Mouse (Mus musculus): ENCODE measurements around the gene Zfp948. TPM values are rescaled to one million over a fixed set of nuclear protein-coding genes. Genes with fewer than 3 reads are reported as not detected.

Gene Zfp948
- total RNA-seq, 2 experiments from 2014 or later = 11.0 to 12.7 TPM

Other genes starting within 250 kb of the Zfp948 start
- gene Zfp677, start 183.3 kb upstream of the Zfp948 start, total RNA-seq (2021) = 1 to 10 TPM; 1.1 TPM
- 1 to 10 TPM; 1.3 to 2.1 TPM for gene Zfp54, start 143.8 kb upstream of the Zfp948 start, total RNA-seq (2021)
- 1 to 10 TPM; 5.1 to 5.3 TPM for gene Zfp51, start 116.6 kb upstream of the Zfp948 start, total RNA-seq (2021)
- gene Zfp53, start 78.0 kb upstream of the Zfp948 start, total RNA-seq (2021) = 1 to 10 TPM; 2.6 to 3.0 TPM
- gene Zfp52, start 31.5 kb upstream of the Zfp948 start, total RNA-seq (2021) = 1 to 10 TPM; 6.7 to 7.6 TPM
- gene Zfp983, start 83.6 kb downstream of the Zfp948 start, total RNA-seq (2021) = 1 to 10 TPM; 3.5 to 3.9 TPM
- gene Gm10226, start 124.9 kb downstream of the Zfp948 start, total RNA-seq (2021) = 1 to 10 TPM; 3.2 to 4.9 TPM
- gene Zfp760, start 140.7 kb downstream of the Zfp948 start, total RNA-seq (2021) = 1 to 10 TPM; 3.8 to 4.0 TPM
- gene Zfp229, start 163.8 kb downstream of the Zfp948 start, total RNA-seq (2021) = 1 to 10 TPM; 8.1 to 8.6 TPM